In genomic region chr4:32677471-32677870, GRCm38 (mm10) we compare ENCODE assay signal across 16 mouse cellular contexts.
"Had no signal": no experiment of that assay in that cellular context is flagged by ENCODE, and none has a peak within 500 bp of the region (broad histone marks: within the 10 kb centered on the region; RNA-seq: fewer than 3 reads in every experiment).

No protein-coding gene starts in this region.

- DNase-seq: left cerebral cortex, postnatal 4 days; liver; liver, embryonic 13.5 days; liver, postnatal 0 days; lung, adult 18-20 months; lung, adult 2 months; lung, embryonic 14.5 days; lung, postnatal 10 days; lung, postnatal 14 days; lung, postnatal 4 days; midbrain, embryonic 14.5 days had no signal

- ATAC-seq: liver, embryonic 12.5 days; liver, postnatal 0 days; lung, postnatal 0 days; midbrain, embryonic 13.5 days; midbrain, embryonic 15.5 days; midbrain, embryonic 16.5 days had no signal
